Mouse (Mus musculus) neural tube, embryonic 12.5 days (tissue): Measurements from ENCODE around the gene Esrrg. TPM values are rescaled to one million over a fixed set of nuclear protein-coding genes. Genes with fewer than 3 reads are reported as not detected.

ENCODE experiments used
- ATAC-seq: fragments of 200-750 bp; cut with Nextera tagmentation; 2 replicates; pipeline ENCODE4 v1.8.0; 2017; ENCODE audit warnings: low read depth, mild to moderate bottlenecking, moderate TSS enrichment, moderate library complexity; ENCODE audit not compliant: low FRiP score
- H3K27ac ChIP-seq: fragments of 300-500 bp; sonication (generic); 2 replicates; pipeline ENCODE4 v1.5.1; 2016
- H3K27me3 ChIP-seq: fragments of 300-500 bp; sonication (generic); replicated peaks from 2 replicates; pipeline ENCODE4 v1.6.1; 2016; ENCODE audit warnings: mild to moderate bottlenecking
- H3K36me3 ChIP-seq: fragments of 300-500 bp; sonication (generic); 2 replicates; pipeline ENCODE4 v1.6.1; 2016; ENCODE audit warnings: mild to moderate bottlenecking
- H3K4me1 ChIP-seq: fragments of 300-500 bp; sonication (generic); 2 replicates; pipeline ENCODE4 v1.6.1; 2016
- H3K4me2 ChIP-seq: fragments of 300-500 bp; sonication (generic); replicated peaks from 2 replicates; pipeline ENCODE4 v1.6.1; 2016; ENCODE audit warnings: mild to moderate bottlenecking
- H3K4me3 ChIP-seq: fragments of 300-500 bp; sonication (generic); 2 replicates; pipeline ENCODE4 v1.5.1; 2016
- H3K9ac ChIP-seq: fragments of 300-500 bp; sonication (generic); 2 replicates; pipeline ENCODE4 v1.6.1; 2016; ENCODE audit warnings: mild to moderate bottlenecking
- H3K9me3 ChIP-seq: fragments of 300-500 bp; sonication (generic); 2 replicates; pipeline ENCODE4 v1.6.1; 2016; ENCODE audit warnings: mild to moderate bottlenecking
- WGBS: fragments of 180-500 bp; shearing (Covaris S2); methylation state at CpG from one replicate; pipeline ENCODE4 v1.1.7; 2016; 5-methylcytosine and 5-hydroxymethylcytosine counted together
- polyA plus RNA-seq: library from polyadenylated mRNA; unstranded; fragments of >200 nt; fragmentation: Nextera tagmentation; extraction: Ambion mirVana; gene quantifications from 2 replicates; pipeline ENCODE4 v1.2.1, GENCODE M21; 2016

The Esrrg gene
- polyA plus RNA-seq, 1 experiment from 2014 or later, result 17.8 TPM

- Histone ChIP-seq H3K4me3 (no peak overlapping the region), H3K27ac (no peak overlapping the region), H3K9ac (no peak overlapping the region), H3K27me3 (no peaks in the 10 kb centered on the region), H3K9me3 (no peaks in the 10 kb centered on the region), H3K4me2 (no peak overlapping the region), H3K36me3 (no peaks in the 10 kb centered on the region), H3K4me1 (0 out of 2 replicates have a peak, but pooled peaks cover 7% of the 10 kb centered on the region)
- 74% methylated on average over 12 of the region's 12 CpGs for WGBS
- ATAC-seq, result no peak
Measured at GRCm38 (mm10) chr1:188147381-188148156, 539.0 kb downstream of the Esrrg start.

- Histone ChIP-seq H3K27me3 (no peaks in the 10 kb centered on the region), H3K4me2 (no peak overlapping the region), H3K4me1 (0 out of 2 replicates have a peak, but pooled peaks cover 11% of the 10 kb centered on the region), H3K27ac (no peak overlapping the region), H3K9ac (no peak overlapping the region), H3K9me3 (no peaks in the 10 kb centered on the region), H3K4me3 (no peak overlapping the region), H3K36me3 (no peaks in the 10 kb centered on the region)
- ATAC-seq, result no peak
- 43% methylated on average over 8 of the region's 8 CpGs for WGBS
Measured at GRCm38 (mm10) chr1:188151066-188151465, 542.5 kb downstream of the Esrrg start.

GRCm38 (mm10) chr1:188152011-188152410 lies 543.4 kb downstream of the Esrrg start:
- Histone ChIP-seq H3K4me3 (no peak overlapping the region), H3K9ac (no peak overlapping the region), H3K9me3 (no peaks in the 10 kb centered on the region), H3K4me2 (no peak overlapping the region), H3K27ac (no peak overlapping the region), H3K36me3 (no peaks in the 10 kb centered on the region), H3K27me3 (no peaks in the 10 kb centered on the region), H3K4me1 (0 out of 2 replicates have a peak, but pooled peaks cover 11% of the 10 kb centered on the region)
- 94% methylated on average over 2 of the region's 2 CpGs for WGBS
- no peak for ATAC-seq

- no peak overlapping the region for H3K4me2 ChIP-seq
- 81% methylated on average over 2 of the region's 2 CpGs for WGBS
- H3K27ac ChIP-seq, result no peak overlapping the region
- no peak overlapping the region for H3K4me3 ChIP-seq
- no peaks in the 10 kb centered on the region for H3K9me3 ChIP-seq
- H3K27me3 ChIP-seq, result no peaks in the 10 kb centered on the region
- H3K4me1 ChIP-seq, result 0 out of 2 replicates have a peak, but pooled peaks cover 11% of the 10 kb centered on the region
- ATAC-seq, result no peak
- H3K9ac ChIP-seq, result no peak overlapping the region
- H3K36me3 ChIP-seq, result no peaks in the 10 kb centered on the region
Measured at GRCm38 (mm10) chr1:188153665-188154064, 545.1 kb downstream of the Esrrg start.

- Histone ChIP-seq H3K4me2 (peak overlapping the region; percentile 34), H3K4me1 (0 out of 2 replicates have a peak, but pooled peaks cover 10% of the 10 kb centered on the region), H3K4me3 (no peak overlapping the region), H3K9me3 (no peaks in the 10 kb centered on the region), H3K27ac (no peak overlapping the region), H3K9ac (no peak overlapping the region), H3K27me3 (no peaks in the 10 kb centered on the region), H3K36me3 (no peaks in the 10 kb centered on the region)
- ATAC-seq, result no peak
- WGBS, result 23% methylated on average over 14 of the region's 14 CpGs
Measured at GRCm38 (mm10) chr1:188154466-188155110, 546.0 kb downstream of the Esrrg start.

GRCm38 (mm10) chr1:188155135-188155779 lies 546.7 kb downstream of the Esrrg start:
- H3K4me1 ChIP-seq, result 0 out of 2 replicates have a peak, but pooled peaks cover 4% of the 10 kb centered on the region
- H3K9me3 ChIP-seq, result no peaks in the 10 kb centered on the region
- no peak for ATAC-seq
- H3K27me3 ChIP-seq, result no peaks in the 10 kb centered on the region
- no peak overlapping the region for H3K4me3 ChIP-seq
- H3K27ac ChIP-seq, result no peak overlapping the region
- H3K4me2 ChIP-seq, result no peak overlapping the region
- 80% methylated on average over 22 of the region's 22 CpGs for WGBS
- H3K9ac ChIP-seq, result no peak overlapping the region
- H3K36me3 ChIP-seq, result no peaks in the 10 kb centered on the region

GRCm38 (mm10) chr1:188156520-188156919 lies 547.9 kb downstream of the Esrrg start:
- Histone ChIP-seq H3K9me3 (no peaks in the 10 kb centered on the region), H3K4me3 (no peak overlapping the region), H3K4me2 (no peak overlapping the region), H3K9ac (no peak overlapping the region), H3K4me1 (0 out of 2 replicates have a peak, but pooled peaks cover 4% of the 10 kb centered on the region), H3K36me3 (no peaks in the 10 kb centered on the region), H3K27me3 (no peaks in the 10 kb centered on the region), H3K27ac (no peak overlapping the region)
- 93% methylated on average over 5 of the region's 5 CpGs for WGBS
- no peak for ATAC-seq

GRCm38 (mm10) chr1:188157237-188157955 lies 548.8 kb downstream of the Esrrg start:
- WGBS, result 87% methylated on average over 7 of the region's 7 CpGs
- H3K4me3 ChIP-seq, result no peak overlapping the region
- no peak for ATAC-seq
- 0 out of 2 replicates have a peak, but pooled peaks cover 4% of the 10 kb centered on the region for H3K4me1 ChIP-seq
- no peaks in the 10 kb centered on the region for H3K36me3 ChIP-seq
- H3K27me3 ChIP-seq, result no peaks in the 10 kb centered on the region
- no peaks in the 10 kb centered on the region for H3K9me3 ChIP-seq
- H3K9ac ChIP-seq, result no peak overlapping the region
- no peak overlapping the region for H3K4me2 ChIP-seq
- no peak overlapping the region for H3K27ac ChIP-seq

GRCm38 (mm10) chr1:188158675-188159074 lies 550.1 kb downstream of the Esrrg start:
- Histone ChIP-seq H3K9ac (no peak overlapping the region), H3K36me3 (no peaks in the 10 kb centered on the region), H3K27ac (no peak overlapping the region), H3K9me3 (no peaks in the 10 kb centered on the region), H3K27me3 (no peaks in the 10 kb centered on the region), H3K4me3 (no peak overlapping the region), H3K4me2 (no peak overlapping the region), H3K4me1 (0 out of 2 replicates have a peak, but pooled peaks cover 4% of the 10 kb centered on the region)
- ATAC-seq, result no peak
- 78% methylated on average over 1 of the region's 1 CpGs for WGBS

GRCm38 (mm10) chr1:188159108-188159507 lies 550.5 kb downstream of the Esrrg start:
- ATAC-seq, result no peak
- WGBS, result 94% methylated on average over 2 of the region's 2 CpGs
- Histone ChIP-seq H3K27ac (no peak overlapping the region), H3K4me2 (no peak overlapping the region), H3K9me3 (no peaks in the 10 kb centered on the region), H3K9ac (no peak overlapping the region), H3K4me3 (no peak overlapping the region), H3K36me3 (no peaks in the 10 kb centered on the region), H3K27me3 (no peaks in the 10 kb centered on the region), H3K4me1 (0 out of 2 replicates have a peak, but pooled peaks cover 4% of the 10 kb centered on the region)

GRCm38 (mm10) chr1:188163058-188163457 lies 554.5 kb downstream of the Esrrg start:
- Histone ChIP-seq H3K4me3 (no peak overlapping the region), H3K4me2 (no peak overlapping the region), H3K27me3 (no peaks in the 10 kb centered on the region), H3K4me1 (no peaks in the 10 kb centered on the region), H3K9ac (no peak overlapping the region), H3K36me3 (no peaks in the 10 kb centered on the region), H3K9me3 (no peaks in the 10 kb centered on the region), H3K27ac (no peak overlapping the region)
- no peak for ATAC-seq

GRCm38 (mm10) chr1:188164251-188164650 lies 555.7 kb downstream of the Esrrg start:
- Histone ChIP-seq H3K27ac (no peak overlapping the region), H3K9me3 (no peaks in the 10 kb centered on the region), H3K9ac (no peak overlapping the region), H3K4me2 (no peak overlapping the region), H3K4me1 (no peaks in the 10 kb centered on the region), H3K4me3 (no peak overlapping the region), H3K27me3 (no peaks in the 10 kb centered on the region), H3K36me3 (no peaks in the 10 kb centered on the region)
- no peak for ATAC-seq
- WGBS, result 57% methylated on average over 6 of the region's 6 CpGs
